Mouse (Mus musculus) erythroblast, embryonic 14.5 days (primary cell): ENCODE data around the gene Kpna4. TPM values are rescaled to one million over a fixed set of nuclear protein-coding genes. Genes with fewer than 3 reads are reported as not detected.
"Not testable (repeated sequence)": the region's sequence is repeated elsewhere in the genome, so short reads cannot be mapped to it uniquely, and the experiment has no call there.

Source experiments
- H3K27me3 ChIP-seq: 2 replicates; pipeline ENCODE4 v1.6.1; 2012; ENCODE audit warnings: inconsistent platforms; ENCODE audit not compliant: control insufficient read depth
- H3K36me3 ChIP-seq: 2 replicates; pipeline ENCODE4 v1.6.1; 2012; ENCODE audit warnings: mild to moderate bottlenecking, inconsistent platforms; ENCODE audit not compliant: control insufficient read depth
- H3K4me1 ChIP-seq: 2 replicates; pipeline ENCODE4 v1.6.1; 2012; ENCODE audit warnings: inconsistent platforms; ENCODE audit not compliant: control insufficient read depth
- H3K4me3 ChIP-seq: replicated peaks from 2 replicates; pipeline ENCODE3; 2012; ENCODE audit warnings: moderate library complexity, mild to moderate bottlenecking, inconsistent platforms
- H3K9me3 ChIP-seq: 2 replicates; pipeline ENCODE4 v1.6.1; 2012; ENCODE audit warnings: low read length, inconsistent platforms, mixed read lengths; ENCODE audit not compliant: control insufficient read depth
- GATA1 ChIP-seq: IDR thresholded peaks from 2 replicates; pipeline ENCODE4 v1.6.1; 2012; ENCODE audit warnings: low read length, inconsistent platforms, mixed read lengths
- TAL1 ChIP-seq: IDR thresholded peaks from 3 replicates; pipeline ENCODE4 v1.6.1; 2012; ENCODE audit warnings: low read length, inconsistent platforms, mixed read lengths
- polyA plus RNA-seq: library from polyadenylated mRNA; stranded (reverse); fragments of >175 nt; gene quantifications from 2 replicates; pipeline ENCODE4 v1.2.3, GENCODE M21; 2012

Kpna4 gene
- polyA plus RNA-seq, 1 experiment: 0.58 TPM

GRCm38 (mm10) chr3:69044167-69044591, 82.7 kb downstream of the Kpna4 start:
- TF ChIP-seq TAL1: no peak
- no peak for TF ChIP-seq GATA1
- Histone ChIP-seq H3K4me3 (peak overlapping the region; percentile 79), H3K27me3 (no peaks in the 10 kb centered on the region), H3K36me3 (peaks cover 65% of the 10 kb centered on the region), H3K4me1 (peaks cover 53% of the 10 kb centered on the region), H3K9me3 (no peaks in the 10 kb centered on the region)

GRCm38 (mm10) chr3:69041298-69041697, 85.6 kb downstream of the Kpna4 start:
- TF ChIP-seq GATA1: no peak
- no peak for TF ChIP-seq TAL1
- Histone ChIP-seq H3K9me3 (no peaks in the 10 kb centered on the region), H3K27me3 (no peaks in the 10 kb centered on the region), H3K4me1 (peaks cover 35% of the 10 kb centered on the region), H3K36me3 (peaks cover 83% of the 10 kb centered on the region), H3K4me3 (peak overlapping the region; percentile 79)

- Histone ChIP-seq H3K4me3 (peak overlapping the region; percentile 79), H3K4me1 (peaks cover 23% of the 10 kb centered on the region), H3K9me3 (no peaks in the 10 kb centered on the region), H3K36me3 (peaks cover 92% of the 10 kb centered on the region), H3K27me3 (no peaks in the 10 kb centered on the region)
- no peak for TF ChIP-seq TAL1
- no peak for TF ChIP-seq GATA1
Measured at GRCm38 (mm10) chr3:69040105-69040504, 86.8 kb downstream of the Kpna4 start.

GRCm38 (mm10) chr3:69026133-69026783, 100.7 kb downstream of the Kpna4 start:
- no peak overlapping the region for H3K4me3 ChIP-seq

GRCm38 (mm10) chr3:69020764-69021163, 106.1 kb downstream of the Kpna4 start:
- no peak overlapping the region for H3K4me3 ChIP-seq
- TF ChIP-seq TAL1 (no peak), GATA1 (no peak)
- peaks cover 3% of the 10 kb centered on the region for H3K4me1 ChIP-seq
- H3K27me3 ChIP-seq: no peaks in the 10 kb centered on the region
- no peaks in the 10 kb centered on the region for H3K9me3 ChIP-seq
- H3K36me3 ChIP-seq: peaks cover 100% of the 10 kb centered on the region

More at GRCm38 (mm10) chr3:69026133-69026783, 100.7 kb downstream of the Kpna4 start:
- H3K36me3 ChIP-seq: peaks cover 100% of the 10 kb centered on the region
- TF ChIP-seq TAL1: no peak
- TF ChIP-seq GATA1: no peak
- no peaks in the 10 kb centered on the region for H3K9me3 ChIP-seq
- H3K4me1 ChIP-seq: peaks cover 3% of the 10 kb centered on the region
- H3K27me3 ChIP-seq: no peaks in the 10 kb centered on the region

GRCm38 (mm10) chr3:69020285-69020684, 106.6 kb downstream of the Kpna4 start:
- Histone ChIP-seq H3K27me3 (no peaks in the 10 kb centered on the region), H3K36me3 (peaks cover 100% of the 10 kb centered on the region), H3K4me3 (no peak overlapping the region), H3K9me3 (no peaks in the 10 kb centered on the region), H3K4me1 (peaks cover 3% of the 10 kb centered on the region)
- TF ChIP-seq TAL1 (no peak), GATA1 (no peak)

- H3K36me3 ChIP-seq: peaks cover 100% of the 10 kb centered on the region
- H3K9me3 ChIP-seq, H3K27me3 ChIP-seq, H3K4me1 ChIP-seq, H3K4me3 ChIP-seq: not testable (repeated sequence)
Measured at GRCm38 (mm10) chr3:69018635-69019034, 108.3 kb downstream of the Kpna4 start.

- Histone ChIP-seq H3K27me3 (no peaks in the 10 kb centered on the region), H3K36me3 (peaks cover 100% of the 10 kb centered on the region)
Measured at GRCm38 (mm10) chr3:69017181-69017580, 109.7 kb downstream of the Kpna4 start.

More at GRCm38 (mm10) chr3:69017181-69017580, 109.7 kb downstream of the Kpna4 start:
- Histone ChIP-seq H3K4me1 (peaks cover 2% of the 10 kb centered on the region; the same call in 1 of the 2 replicates), H3K9me3 (no peaks in the 10 kb centered on the region), H3K4me3 (no peak overlapping the region)
- TF ChIP-seq TAL1: no peak
- TF ChIP-seq GATA1: no peak

Other genes starting within 250 kb of the Kpna4 start
- gene Ift80, start 122.5 kb downstream of the Kpna4 start, polyA plus RNA-seq: 0.20 and 0.41 TPM in 2 replicates
- 17.0 and 17.3 TPM in 2 replicates for gene Smc4, start 122.4 kb downstream of the Kpna4 start, polyA plus RNA-seq
- gene Trim59, start 82.4 kb downstream of the Kpna4 start, polyA plus RNA-seq: 3.3 and 9.0 TPM in 2 replicates
- not detected in 2 replicates for gene Arl14, start 95.3 kb upstream of the Kpna4 start, polyA plus RNA-seq
- gene Ppm1l, start 189.7 kb upstream of the Kpna4 start, polyA plus RNA-seq: 0.17 and 0.28 TPM in 2 replicates